Mouse (Mus musculus): ENCODE results near the gene Arrdc2. TPM values are rescaled to one million over a fixed set of nuclear protein-coding genes. Genes with fewer than 3 reads are reported as not detected.
A peak's percentile ranks its signal among the peaks of the same experiment; 100 is the strongest.

The Arrdc2 gene
- total RNA-seq, 2 experiments from 2014 or later, result 16.9 to 20.2 TPM

DNA sequence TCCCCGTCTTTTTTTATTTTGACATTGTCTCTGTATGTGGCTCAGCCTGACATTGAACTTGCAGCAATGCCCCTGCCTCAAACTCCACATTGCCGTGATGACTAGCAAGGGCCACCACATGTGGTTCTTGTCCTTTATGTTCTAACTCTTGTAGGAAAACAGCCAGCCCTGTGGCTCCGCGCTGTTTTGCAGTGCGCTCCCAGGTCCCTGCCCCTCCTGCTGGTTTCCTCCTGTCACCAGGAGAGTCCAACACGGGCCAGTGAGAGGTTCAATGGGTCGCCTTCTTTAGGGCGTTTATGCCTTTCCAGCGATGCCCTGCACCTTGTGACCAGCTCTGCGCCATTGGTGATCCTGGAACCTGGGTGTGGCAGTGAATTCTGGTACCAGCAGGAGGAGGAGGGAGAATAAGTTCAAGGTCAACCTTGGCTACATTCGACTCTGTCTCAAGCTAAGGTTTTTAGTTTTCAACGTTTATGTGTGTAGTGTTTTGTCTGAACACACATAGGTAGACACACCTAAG, 26.5 kb upstream of the Arrdc2 start:
- intact Hi-C loops (cut with DNase I), result no loop called here
- DNase-seq (ENCODE audit: low spot score in 2 of 2), result no peak

DNA sequence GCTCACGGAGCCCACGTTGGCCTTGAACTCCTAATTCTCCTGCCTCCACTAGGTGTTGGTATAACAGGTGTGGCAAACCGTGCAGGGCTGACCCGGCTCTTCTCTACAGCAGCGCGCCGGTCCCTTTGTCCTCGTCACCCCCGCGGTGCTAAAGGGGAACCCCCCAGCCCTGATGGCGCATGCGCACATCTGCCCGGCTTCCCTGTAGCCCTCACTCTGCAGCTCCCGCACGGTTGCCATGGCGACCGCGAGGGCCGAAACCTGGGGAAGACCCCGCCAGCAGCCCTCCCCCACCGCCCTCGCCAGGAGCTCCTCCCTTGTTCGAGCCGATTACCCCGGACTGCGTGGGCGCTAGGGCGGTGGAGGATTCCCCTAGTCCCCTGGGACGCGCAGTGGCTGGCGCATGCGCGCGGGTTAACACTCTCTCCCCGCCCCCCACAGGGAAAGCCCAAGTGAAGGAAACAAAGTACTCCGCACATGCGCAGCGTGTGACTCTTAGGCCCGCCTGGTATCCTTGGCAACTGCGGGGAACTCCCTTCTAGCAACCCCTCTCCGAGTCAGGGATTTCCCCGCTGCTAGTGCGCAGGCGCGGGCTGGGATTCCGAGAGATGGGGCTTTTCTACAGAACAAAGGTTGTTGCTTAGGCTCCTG, 26.0 kb upstream of the Arrdc2 start:
- DNase-seq (ENCODE audit: low spot score in 2 of 2), result peak; percentile 99 to 100
- intact Hi-C loops (cut with DNase I), result no loop called here

DNA sequence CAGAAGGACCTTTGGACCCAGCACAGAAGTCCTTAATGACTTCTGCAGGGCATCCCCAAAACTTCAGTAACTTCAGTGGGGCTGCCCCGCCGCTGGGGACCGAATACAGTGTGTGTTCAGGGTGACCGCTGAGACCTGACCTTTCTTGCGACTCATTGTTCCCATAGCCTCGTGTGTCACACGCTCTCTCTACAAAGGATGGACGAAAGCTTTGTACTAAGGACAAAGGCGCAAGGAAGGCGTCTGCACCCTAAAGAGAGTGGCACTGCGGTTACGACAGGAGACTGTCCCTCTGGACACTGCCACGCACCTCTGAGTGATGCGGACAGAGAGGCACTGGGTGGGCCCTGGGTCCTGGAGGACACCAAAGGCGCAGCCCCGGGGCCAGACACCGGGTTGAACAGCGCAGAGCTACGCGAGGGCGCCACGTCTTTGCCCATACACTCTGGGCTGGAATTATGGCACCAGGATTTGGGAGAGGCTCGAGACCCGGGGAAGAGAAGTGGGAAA, 25.2 kb upstream of the Arrdc2 start:
- intact Hi-C loops (cut with DNase I), result no loop called here
- no peak for DNase-seq (ENCODE audit: low spot score in 2 of 2)

DNA sequence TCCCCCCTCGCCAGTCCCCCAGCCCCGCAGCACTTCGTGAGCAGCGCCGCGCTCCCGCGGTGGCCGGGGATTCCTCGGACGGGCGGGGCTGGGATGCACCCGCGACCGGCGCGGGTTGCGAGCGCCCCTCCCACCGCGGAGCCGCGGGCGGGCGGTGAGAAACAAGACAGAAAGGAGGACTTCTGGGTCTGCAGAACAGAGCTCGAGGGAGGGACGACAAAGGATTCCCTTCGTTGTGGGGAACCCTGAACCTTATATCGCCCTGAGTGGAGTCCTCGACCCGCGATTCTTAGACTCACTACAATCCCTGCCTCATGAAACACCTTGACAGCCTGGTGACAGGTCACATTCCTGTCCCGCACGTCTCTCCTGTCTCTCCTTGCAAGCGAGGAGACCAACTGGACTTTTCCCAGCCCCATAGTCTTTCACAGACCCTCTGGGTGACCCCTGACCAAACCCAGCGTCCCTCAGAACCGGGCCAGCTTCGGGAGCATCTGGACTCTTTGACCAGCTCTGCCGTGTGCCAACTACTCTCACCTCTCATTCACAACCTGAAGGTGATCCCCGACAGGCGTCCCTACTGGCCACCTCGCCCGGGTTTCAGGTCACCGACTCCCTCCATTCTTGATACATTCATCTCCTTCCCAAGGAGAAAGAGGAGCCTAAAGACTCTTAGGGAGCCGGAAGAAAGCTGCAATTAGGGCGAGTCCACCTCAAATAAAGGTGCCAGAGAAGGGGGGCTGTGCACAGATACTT, 24.6 kb upstream of the Arrdc2 start:
- DNase-seq (ENCODE audit: low spot score in 2 of 2), result peak in 1 of 2 experiments; percentile 62
- intact Hi-C loops (cut with DNase I), result no loop called here

DNA sequence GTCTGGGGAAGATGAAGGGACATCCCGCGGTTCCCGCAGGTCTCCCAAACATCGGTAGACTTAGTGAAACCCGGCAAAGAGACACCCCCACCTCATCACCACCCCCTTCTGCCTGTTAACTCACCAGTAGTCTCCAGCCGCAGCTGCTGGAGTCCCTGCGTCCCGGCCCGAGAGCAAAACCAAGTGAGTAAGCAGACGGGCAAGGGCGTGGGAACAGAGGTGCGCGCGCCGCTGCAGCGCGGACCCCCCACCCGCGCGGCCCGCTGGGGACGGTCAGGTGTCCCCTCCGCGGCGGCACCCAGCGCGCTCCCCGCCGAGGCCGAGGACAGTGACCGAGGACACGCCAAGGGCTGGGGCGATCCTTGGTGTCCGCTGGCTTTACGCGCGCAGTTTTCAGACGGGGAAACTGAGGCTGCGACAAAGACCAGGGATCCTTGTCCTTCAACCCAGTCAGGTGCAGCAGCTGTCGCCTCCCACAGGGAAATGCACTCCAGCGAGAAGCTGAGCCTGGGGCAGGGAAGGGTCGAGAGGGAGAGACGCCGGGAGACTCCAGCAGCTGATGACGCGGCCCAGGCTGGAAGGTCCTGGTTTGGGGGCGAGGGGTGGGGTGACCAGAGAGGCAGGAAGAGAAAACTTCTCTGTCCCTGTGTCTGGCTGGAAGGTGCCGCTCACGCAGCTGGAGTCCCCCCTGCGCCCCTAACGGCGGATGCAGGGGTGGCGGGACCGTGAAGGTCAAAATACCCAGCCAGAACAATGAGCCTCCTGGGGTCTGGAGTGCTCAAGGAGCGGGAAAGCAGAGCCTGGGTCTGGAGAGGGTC, 23.5 kb upstream of the Arrdc2 start, which contains the start of gene Kcnn1:
TSS of gene Kcnn1 (minus strand) at position 435 of the 818 bp plus-strand sequence.
- DNase-seq (ENCODE audit: low spot score in 2 of 2), result no peak

DNA sequence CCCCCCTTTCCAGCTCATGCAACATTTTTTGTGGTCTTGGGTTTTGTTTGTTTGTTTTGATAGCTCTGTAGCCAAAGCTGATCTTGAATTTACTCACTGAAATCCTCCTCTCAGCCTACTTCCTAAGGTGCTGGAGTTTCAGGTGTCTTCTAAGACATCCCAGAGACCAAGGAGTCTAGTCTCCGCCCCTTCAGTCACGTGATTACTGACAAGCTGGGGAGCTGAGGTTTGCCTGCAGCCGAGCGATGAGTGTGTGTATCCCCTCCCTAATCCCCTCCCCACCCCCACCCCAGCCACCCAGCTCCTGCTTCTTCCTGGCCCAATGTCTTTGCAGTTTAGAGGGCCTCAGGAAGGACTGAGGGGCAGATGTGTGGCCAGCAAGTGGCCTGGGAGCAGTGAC, 18.0 kb upstream of the Arrdc2 start:
- intact Hi-C loops (cut with DNase I), result no loop called here
- no peak for DNase-seq (ENCODE audit: low spot score in 2 of 2)

More for the DNA sequence above, 23.5 kb upstream of the Arrdc2 start, which contains the start of gene Kcnn1:
- intact Hi-C loops (cut with DNase I), result no loop called here

DNA sequence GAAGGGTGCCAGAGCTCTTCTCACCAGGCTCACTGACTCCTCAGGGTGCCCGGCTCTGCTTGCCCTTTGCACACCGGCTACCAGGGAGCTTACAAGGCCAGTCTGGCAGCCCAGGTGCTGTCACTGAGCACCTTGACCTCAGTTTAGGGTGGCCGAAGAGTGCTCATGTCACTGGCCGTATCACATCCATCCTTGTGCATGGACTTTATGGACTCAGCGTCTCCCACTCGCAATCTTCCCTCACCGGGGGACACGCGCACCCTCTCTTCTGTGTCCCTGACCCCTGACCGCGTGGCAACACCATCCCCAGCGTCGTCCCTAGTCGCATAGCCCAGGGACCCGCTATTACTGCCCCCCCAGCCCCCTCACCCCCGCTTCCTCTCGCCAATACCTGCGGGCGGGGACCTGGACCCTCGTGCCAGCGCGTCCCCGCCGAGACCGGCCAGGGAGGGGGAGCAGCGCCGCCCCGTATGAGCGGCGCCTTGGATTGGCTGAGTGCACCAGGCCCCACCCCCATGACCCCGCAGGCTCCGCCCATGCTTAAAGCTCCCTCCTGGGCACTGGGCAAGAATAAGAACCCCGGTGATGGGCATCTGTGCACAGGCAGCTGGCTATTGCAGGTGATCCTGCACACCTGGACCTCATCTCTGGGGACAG, 17.1 kb upstream of the Arrdc2 start:
- peak; percentile 73 to 76 for DNase-seq (ENCODE audit: low spot score in 2 of 2)
- intact Hi-C loops (cut with DNase I), result no loop called here

DNA sequence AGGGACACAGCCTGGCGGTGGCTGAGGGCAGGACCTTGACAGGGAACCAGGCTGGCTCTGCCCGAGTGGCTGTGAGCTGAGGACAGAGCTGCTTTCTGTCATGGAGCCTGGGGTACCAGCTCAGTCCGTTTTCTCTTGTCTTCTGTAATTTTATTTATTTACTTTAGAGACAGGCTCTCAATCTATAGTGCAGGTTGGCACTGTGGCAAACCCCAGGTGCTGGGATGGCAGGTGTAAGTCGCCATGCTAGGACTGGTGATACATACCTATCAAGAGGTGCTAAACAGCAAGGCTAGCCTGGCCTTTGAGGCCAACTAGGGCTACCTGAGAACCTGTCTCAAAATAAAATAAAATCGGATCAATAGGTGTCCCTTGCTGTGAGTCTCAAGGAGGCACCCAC, 16.5 kb upstream of the Arrdc2 start:
- intact Hi-C loops (cut with DNase I), result no loop called here
- no peak for DNase-seq (ENCODE audit: low spot score in 2 of 2)

DNA sequence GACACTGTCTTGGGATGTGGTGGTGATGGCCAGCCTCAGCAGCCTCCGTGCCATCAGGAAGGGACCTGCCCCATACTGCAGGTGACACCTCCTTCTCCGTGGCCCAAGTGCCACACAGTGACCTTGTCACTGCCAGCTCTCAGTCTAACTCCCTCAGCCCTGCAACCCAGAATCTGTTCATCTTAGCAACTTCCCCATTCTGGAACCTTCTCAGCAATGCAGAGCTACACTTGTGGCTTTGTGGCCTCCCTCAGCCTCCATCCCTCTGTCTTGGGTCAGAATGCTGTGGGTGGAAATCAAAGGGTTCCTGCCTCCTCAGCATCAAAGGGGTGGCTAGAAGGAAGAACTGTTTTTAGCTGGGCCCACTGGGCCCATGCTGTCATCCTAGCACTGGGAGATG, 14.3 kb upstream of the Arrdc2 start:
- intact Hi-C loops (cut with DNase I), result no loop called here

DNA sequence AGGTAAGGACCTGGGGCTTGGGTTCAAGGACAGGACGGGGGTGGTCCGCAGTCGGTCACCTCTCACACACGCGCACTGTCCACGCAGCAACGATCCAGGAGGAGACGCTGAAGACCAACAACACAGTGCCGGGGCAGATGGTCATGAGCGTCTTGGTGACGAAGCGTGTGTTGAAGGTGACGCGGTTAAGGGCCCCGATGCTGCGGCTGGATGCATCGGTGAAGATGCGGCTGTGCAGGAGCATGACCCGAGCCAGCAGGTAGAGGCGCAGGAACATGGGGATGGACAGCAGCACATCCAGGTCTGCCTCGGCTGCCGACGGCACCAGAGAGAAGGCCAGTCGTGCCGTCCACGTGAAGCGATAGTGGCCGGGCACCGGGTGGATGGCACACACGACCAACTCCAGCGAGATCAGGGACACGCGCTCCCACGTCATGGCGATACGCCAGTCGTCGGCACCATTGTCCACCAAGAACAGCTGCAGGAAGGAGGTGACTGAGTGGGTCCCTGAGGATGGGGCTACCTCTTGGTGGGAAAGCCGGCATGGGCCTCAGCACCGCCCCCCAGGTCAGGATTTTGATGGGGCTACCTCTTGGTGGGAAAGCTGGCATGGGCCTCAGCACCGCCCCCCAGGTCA, 13.2 kb upstream of the Arrdc2 start:
- intact Hi-C loops (cut with DNase I), result no loop called here
- no peak for DNase-seq (ENCODE audit: low spot score in 2 of 2)

More for the DNA sequence above, 14.3 kb upstream of the Arrdc2 start:
- no peak for DNase-seq (ENCODE audit: low spot score in 2 of 2)

DNA sequence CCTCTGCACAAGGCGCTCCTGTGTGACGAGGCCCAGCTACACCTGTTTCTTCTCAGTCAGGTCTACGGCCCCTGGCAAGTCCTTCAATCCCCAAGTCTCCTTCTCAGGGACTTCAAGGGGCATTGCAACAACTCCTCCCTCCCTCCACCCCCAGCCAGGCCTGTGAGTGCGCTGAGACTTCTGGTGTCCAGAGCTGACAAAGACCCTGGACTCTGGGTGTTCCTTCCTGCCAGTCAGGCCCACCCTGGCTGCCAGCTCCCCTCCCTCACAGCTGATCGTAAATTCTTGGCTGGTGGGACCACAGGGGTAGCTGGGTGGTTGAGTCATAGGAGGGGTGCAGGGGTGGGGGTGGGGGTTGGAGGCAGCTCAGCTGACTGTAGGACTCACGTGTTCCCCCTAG, 12.3 kb upstream of the Arrdc2 start:
- intact Hi-C loops (cut with DNase I), result no loop called here
- no peak for DNase-seq (ENCODE audit: low spot score in 2 of 2)

DNA sequence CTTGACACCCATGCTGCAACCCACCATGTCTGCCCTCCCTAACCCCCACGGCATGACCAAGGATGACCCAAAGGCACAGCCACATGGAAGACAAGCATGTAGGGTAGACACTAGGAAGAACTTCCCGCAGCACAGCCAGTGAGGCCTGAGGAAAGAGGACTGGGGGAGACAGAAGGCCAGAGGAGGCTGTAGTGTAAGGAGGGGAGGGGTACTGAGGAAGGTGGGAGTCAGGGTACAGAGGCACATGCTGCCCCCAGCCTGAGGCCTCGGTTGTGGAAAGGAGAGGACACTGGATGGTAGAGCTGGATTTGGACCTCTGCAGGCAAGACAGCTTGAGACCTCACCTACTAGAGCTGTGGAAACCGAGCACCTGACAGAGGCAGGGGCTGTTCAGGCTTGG, 11.4 kb upstream of the Arrdc2 start:
- no peak for DNase-seq (ENCODE audit: low spot score in 2 of 2)
- intact Hi-C loops (cut with DNase I), result no loop called here

DNA sequence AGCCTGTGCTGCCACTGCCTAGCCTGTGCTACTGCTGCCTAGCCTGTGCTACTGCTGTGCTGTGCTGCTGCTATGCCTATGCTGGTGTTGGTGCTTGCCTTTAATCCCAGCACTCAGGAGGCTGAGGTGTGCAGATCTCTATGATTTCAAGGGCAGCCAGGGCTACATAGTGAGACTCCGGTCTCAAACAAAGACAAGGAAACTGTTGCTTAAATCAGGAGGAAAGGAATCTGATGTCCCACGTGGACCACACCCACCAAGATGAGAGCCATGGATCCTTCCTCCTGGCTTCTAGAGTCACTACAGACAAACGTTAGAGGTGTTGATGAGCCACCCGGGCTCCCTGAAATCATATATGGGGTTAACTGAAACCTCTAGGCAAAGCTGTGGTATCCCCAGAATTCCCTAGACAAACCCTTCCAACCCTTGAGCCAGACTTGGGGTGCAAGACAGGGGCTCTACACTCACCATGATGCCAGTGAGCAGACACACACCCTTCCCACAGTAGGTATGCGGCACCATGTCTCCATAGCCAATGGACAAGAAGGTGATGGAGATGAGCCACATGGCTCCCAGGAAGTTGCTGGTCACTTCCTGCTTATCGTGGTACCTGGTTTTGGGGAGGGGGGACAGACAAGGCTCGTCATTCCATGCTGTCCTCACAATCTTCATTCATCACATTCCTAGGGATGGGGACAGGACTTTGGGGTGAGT, 10.8 kb upstream of the Arrdc2 start:
- DNase-seq (ENCODE audit: low spot score in 2 of 2), result no peak
- intact Hi-C loops (cut with DNase I), result no loop called here

DNA sequence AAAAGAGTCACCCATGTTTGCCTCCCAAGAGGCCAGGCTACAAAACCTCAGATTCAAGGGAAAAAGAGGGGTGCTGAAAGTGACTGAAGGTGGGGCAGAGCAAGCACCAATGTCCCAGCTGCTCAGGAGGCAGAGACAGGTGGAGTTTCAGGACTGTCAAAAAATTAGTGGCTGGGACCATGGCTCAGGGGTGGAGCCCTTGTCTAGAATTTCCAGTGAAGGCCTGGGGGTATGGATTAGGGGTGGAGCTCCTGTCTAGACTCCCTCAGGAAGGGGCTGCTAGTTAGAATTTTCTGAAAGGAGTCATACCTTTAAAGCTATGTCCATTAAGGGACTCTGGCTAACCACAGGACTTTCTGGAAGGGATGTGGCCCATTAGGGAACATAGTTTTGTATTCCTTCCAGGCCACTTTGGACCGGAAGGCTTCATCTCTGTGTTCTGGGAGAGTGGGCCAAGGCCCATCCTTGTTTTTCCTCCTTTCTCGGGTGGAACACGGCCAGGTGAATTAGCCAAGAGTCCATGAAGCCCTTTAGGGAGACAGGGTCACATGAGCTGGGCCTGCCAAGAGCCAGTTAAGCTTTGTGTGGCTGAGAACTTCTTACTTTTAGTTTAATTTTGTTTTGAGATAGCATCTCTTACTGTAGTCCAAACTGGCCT, 9.9 kb upstream of the Arrdc2 start:
- DNase-seq (ENCODE audit: low spot score in 2 of 2), result no peak
- intact Hi-C loops (cut with DNase I), result no loop called here

DNA sequence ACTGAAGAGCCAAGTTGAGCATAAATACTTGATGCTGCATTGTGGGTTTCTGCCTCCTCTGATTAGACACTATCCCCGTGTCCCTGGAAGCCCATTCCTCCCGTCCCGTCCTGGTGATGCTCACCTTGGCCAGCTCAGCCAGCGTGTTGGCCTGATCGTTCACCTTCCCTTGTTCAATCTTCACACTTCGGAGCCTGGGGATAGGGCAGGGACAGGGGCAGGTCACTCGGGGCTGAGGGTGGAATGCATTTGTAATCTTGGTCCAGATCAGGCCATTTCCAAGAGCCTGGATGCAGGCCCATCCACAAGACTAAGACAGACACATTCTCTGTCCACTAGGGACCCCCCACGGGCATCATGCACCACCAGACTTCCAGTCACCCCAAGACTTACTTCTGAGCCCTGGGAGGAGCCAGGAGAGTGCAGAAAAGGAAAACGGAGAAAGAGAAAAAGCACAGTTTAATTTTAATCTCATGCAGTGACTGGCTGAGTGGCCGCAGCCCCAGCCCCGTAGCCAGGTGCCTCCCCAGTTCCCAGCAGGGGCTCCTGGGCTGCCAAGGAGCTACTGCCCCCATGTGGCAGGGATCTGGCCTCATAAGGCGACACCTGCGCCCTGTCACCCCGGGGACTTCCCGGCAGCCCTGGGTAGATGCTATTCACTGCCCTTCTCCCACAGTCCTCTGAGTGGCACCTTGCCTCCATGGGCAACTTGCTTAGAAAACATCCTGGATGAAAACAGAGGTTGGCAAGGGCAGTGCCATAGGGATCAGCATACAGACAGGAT, 7.0 kb upstream of the Arrdc2 start:
- DNase-seq (ENCODE audit: low spot score in 2 of 2), result no peak
- intact Hi-C loops (cut with DNase I), result no loop called here

DNA sequence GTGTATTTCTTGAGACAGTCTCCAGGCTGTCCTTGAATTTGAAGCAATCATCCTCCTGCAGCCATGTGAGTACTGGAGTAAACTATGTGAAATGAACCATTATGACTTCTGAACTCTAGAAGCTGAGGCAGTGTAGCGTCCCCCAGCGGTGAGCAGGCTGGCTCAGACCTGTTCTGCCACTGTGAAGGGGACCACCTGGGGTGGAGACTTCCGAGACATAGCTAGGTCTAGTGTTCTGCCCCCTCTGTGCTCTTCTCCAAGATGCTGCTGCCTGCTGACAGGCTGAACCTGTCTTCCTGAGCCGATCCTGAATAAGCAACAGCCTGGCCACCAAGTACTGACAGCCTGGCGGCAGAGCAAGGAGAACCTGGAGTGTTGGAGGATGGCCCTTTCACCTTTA, 5.6 kb upstream of the Arrdc2 start:
- intact Hi-C loops (cut with DNase I), result no loop called here
- no peak for DNase-seq (ENCODE audit: low spot score in 2 of 2)

DNA sequence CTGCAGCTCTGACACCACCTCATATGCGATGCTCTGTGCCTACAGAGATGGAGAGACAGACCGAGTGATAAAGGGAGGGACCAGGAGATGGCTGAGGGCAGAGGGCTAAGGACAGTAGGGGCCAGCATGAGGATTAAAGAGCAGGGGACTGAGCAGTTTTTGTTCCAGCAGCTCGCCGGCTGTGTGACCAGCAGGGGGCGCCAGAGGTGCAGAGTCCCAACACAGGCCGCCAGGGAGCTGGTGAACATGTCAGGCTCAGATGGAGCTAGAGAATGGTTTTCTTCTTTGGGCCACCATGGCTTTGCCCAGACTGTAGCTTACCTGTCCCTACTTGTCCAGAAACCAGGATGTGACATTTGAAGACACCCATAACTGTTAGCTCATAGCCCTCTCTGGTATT, 5.0 kb upstream of the Arrdc2 start:
- intact Hi-C loops (cut with DNase I), result loop anchor here (1.0 to 5.0 kb wide), 2 partner anchors 25 to 77 kb away; no protein-coding TSS in a partner anchor
- DNase-seq (ENCODE audit: low spot score in 2 of 2), result peak; percentile 71 to 80

All from left cerebral cortex, postnatal 36 days (tissue).